Mouse (Mus musculus): ENCODE results near the gene Msrb3.

Msrb3 gene

DNA sequence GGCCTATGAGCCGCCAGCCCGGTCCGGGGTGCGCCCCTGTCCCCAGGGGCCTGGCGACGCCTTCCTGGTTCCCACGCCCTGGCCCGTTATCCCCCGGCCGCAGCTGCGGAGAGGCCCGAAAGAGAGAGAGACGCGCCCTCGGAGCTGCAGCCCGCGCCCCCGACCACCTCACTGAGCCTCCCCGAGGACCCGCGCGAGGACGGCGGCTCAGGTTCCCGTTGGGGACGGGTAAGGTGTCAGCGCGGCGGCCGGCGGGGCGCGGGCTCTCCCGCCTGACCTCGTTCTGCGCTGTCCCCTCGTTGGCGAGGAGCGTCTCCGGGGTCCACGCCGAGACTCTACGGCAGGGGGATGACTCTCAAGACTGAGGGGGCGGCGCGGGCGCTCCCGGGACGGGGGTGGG lies 544 bp downstream of the Msrb3 start:
- no peak for DNase-seq (ENCODE audit: low spot score)

DNA sequence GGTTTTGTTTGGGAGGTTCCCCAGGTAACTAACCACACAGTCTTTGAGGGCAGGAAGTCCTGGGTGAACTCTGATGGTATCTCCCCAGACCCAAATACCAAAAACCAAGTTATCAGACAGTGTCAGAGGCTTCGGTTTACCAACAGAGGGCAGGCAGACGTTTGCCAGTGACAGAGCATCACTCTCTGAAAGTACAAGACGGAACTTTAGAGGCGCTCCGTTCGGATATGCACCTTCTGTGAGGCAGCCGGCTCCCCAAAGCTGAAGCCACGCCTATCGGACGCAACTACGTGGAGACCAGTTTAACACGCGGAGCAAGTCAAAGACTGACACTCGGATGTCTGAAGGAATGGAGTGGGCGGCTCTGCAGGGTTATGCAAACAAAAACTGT lies 3.0 kb downstream of the Msrb3 start:
- no peak for DNase-seq (ENCODE audit: low spot score)

- DNase-seq (ENCODE audit: low spot score) = no peak
Observed at GRCm38 (mm10) chr10:120894978-120895898, 3.7 kb downstream of the Msrb3 start.

GRCm38 (mm10) chr10:120893938-120894337 lies 5.0 kb downstream of the Msrb3 start:
- no peak for DNase-seq (ENCODE audit: low spot score)

GRCm38 (mm10) chr10:120891131-120891530 lies 7.8 kb downstream of the Msrb3 start:
- DNase-seq (ENCODE audit: low spot score) = no peak

DNA sequence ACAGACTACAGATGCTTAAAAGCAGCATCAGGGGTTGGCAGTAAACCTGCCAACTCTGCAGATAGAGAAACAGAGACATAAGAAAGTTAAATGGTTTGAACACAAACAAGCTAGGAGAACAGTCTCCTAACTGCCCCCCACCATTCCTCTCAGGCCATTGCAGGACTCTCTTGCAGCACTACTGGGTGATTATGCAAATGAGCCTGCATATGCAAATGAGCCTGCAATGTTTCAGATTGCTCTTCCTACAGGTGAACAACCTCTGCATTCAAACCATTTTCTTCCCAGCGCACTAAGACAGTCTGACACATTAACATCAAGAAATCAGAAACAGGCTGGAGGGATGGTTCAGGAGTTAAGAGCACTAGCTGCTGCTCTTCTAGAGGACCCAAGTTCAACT lies 8.3 kb downstream of the Msrb3 start:
- no peak for DNase-seq (ENCODE audit: low spot score)

- DNase-seq (ENCODE audit: low spot score) = no peak
Observed at GRCm38 (mm10) chr10:120888531-120888930, 10.4 kb downstream of the Msrb3 start.

DNA sequence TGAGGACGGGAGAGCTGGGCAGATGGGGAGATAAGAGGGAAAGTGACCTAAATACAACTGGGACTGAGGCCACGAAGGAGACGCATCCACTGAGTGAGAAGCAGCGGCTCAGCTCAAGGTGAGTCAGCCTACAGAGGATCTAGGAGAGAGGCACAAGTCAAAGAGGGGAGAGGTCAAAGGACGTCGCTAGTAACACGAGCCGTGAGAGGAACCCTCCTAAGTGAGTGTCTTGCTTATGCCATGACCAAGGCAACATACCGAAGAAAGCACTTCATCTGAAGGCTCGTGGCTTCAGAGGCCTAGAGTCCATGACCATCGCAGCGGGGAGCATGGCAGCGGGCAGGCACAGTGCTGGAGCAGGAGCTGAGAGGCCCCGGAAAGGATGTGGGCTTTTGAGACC lies 14.7 kb downstream of the Msrb3 start:
- no peak for DNase-seq (ENCODE audit: low spot score)

GRCm38 (mm10) chr10:120883732-120884131 lies 15.2 kb downstream of the Msrb3 start:
- no peak for DNase-seq (ENCODE audit: low spot score)

DNA sequence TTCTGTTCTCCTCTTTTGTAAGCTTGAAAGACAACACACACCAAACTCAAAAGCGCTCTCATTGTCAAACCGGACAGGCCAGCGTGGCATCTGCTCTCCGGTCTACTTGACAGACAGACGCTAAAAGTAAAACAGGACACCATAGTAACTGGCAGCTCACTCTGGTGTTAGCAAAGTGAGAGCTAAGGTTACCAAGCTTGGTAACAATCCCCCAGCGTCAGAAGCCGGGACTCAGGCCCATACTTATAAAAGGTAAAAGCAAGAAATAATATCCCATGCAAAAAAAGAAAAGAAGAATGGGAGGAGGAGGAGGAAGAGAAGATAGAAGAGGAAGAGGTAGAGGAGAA lies 15.9 kb downstream of the Msrb3 start:
- DNase-seq (ENCODE audit: low spot score) = no peak

- no peak for DNase-seq (ENCODE audit: low spot score)
Observed at GRCm38 (mm10) chr10:120882347-120883068, 16.4 kb downstream of the Msrb3 start.

GRCm38 (mm10) chr10:120876549-120877270 lies 22.2 kb downstream of the Msrb3 start:
- no peak for DNase-seq (ENCODE audit: low spot score)

- DNase-seq (ENCODE audit: low spot score) = peak; percentile 85
Observed at GRCm38 (mm10) chr10:120875672-120876463, 23.0 kb downstream of the Msrb3 start.

DNA sequence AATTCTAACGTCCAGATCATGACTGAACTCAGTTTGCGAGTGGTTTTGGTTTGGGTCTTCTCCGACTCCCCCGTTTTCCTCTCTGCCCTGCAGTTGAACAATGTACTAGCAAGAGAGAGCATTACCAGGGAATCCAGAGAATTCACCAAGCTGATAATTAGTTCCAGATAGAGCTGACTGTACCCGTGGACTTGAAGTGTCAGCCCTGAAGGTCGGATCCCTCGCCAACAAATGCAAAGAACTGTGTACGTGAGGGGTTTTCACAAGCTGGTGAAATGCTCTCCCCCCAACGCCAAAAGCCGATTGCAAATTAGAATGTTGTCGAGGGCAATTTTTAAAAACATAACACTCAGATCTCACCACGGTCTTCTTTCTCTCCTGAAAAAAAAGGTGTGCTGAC lies 24.6 kb downstream of the Msrb3 start:
- DNase-seq (ENCODE audit: low spot score) = no peak

DNA sequence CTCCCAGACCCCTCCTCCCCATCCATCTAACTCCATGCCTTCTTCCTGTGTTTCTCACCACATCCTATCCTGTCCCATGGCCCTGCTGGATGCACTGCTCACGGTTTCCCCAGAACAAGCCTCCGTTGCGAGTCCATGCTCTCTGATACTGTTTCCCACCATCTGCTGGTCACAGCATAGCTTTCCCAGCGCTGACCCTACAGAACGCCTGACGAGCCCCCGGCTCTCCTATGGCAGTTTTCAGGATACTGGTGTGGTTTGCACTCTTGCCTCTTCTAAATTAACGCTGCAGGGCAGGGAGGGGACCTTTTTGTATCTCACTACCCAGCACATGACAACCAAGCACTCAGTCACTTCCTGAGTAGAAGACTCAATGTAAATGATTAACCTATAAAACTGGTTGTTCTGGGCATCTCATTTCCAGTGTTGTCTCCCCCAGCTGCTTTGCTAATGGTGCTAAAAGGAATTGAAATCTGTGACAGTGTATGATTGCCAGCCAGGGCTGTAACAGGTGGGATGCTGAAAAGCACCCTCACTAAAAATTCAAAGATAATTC lies 25.2 kb downstream of the Msrb3 start:
- DNase-seq (ENCODE audit: low spot score) = no peak

- DNase-seq (ENCODE audit: low spot score) = no peak
Observed at GRCm38 (mm10) chr10:120872483-120872862, 26.4 kb downstream of the Msrb3 start.

DNA sequence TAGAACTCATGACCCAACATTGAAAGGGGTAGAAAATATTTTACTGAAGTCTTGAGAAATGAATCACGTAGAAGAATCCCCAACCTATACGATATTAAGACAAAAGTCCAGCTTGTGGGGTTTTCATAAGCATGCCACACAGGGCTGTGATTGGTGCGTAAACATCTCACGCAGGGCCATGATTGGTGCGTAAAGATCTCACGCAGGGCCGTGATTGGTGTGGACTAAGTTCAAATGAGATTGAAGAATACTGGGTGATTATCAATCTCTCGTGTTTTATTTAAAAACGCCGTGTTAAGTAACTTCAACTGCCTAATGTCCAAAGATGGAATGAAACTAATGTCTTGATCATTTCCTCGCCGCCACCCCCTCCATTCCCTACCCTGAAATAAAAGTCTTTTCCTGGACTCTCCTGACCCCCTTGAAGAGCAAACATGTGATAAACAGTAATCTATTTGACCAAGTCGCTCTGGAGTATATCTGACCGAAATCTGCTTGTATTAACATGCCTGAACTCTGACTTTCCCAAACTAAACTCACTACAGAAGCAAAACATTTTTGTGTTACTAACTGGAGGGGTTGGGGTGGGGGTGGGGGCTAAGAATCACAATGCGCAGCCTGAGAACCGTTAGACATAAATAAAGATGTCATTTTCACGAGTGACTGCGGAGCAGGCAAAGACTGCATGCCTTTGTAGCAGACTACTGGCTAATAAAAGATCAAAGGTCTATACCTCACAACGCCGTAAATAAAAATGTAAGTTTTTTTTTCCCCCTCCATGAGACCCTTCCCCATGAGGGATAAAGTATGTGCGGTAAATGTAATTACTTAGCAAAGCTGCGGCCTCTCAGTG lies 27.0 kb downstream of the Msrb3 start:
- DNase-seq (ENCODE audit: low spot score) = no peak

DNA sequence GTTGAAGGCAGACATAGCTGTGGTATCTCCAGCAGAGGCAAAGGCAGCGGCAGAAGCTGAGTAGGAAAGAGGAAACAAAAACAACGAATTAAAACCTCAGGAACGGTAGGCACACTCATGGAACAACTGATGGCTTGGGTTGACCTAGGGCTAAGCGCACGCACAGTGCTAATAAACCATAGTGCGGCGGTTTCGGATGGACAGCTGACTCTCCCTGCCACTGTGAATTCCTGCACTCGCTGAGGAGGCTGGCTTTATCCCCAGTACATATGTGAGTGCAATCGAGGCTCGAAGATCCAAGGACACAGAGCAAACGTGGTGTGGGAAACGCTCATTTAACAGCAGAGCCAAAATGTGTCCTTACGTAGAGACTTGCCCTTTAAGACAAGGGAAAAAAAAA lies 27.8 kb downstream of the Msrb3 start:
- DNase-seq (ENCODE audit: low spot score) = no peak

- DNase-seq (ENCODE audit: low spot score) = no peak
Observed at GRCm38 (mm10) chr10:120869241-120869775, 29.6 kb downstream of the Msrb3 start.

- peak; percentile 68 for DNase-seq (ENCODE audit: low spot score)
Observed at GRCm38 (mm10) chr10:120864446-120864845, 34.5 kb downstream of the Msrb3 start.

Measured in urinary bladder, postnatal 25 days (tissue).